Comparison of ENCODE assay signal across 18 mouse cellular contexts in genomic region chr9:90430898-90431297, GRCm38 (mm10).
A peak's percentile ranks its signal among the peaks of the same experiment; 100 is the strongest.
DNase-seq lines count a peak whose midpoint lies in the region; ATAC-seq lines count a peak whose summit lies in the region.
"Had no signal": no experiment of that assay in that cellular context is flagged by ENCODE, and none has a peak within 500 bp of the region (broad histone marks: within the 10 kb centered on the region; RNA-seq: fewer than 3 reads in every experiment).

No protein-coding gene starts in this region.

- DNase-seq in lung, postnatal 36 days = peak; percentile 35
- no peak for DNase-seq in lung, postnatal 4 days
- peak; percentile 13 to 54 for DNase-seq in monocyte, adult 2 months (ENCODE audit: low read depth in 1 of 2, low spot score in 2 of 2)
- DNase-seq in frontal cortex, postnatal 14 days (ENCODE audit: low spot score in 2 of 2) = no peak
- no peak for DNase-seq in heart, postnatal 10 days
- no peak for DNase-seq in cerebellum, postnatal 36 days
- DNase-seq: adrenal gland, postnatal 25 days; cerebellum, adult 11 months; cerebellum, adult 9-11 months; heart, postnatal 14 days; kidney, adult 18-20 months; kidney, postnatal 4 days; lung, postnatal 14 days; right cerebral cortex, postnatal 14 days; spleen, adult 18-20 months; thymus, postnatal 25 days had no signal

- ATAC-seq in common myeloid progenitor, adult 5-6 weeks (replicated peaks; ENCODE audit: low read depth, poor library complexity, severe bottlenecking) = peak; percentile 98
- ATAC-seq: inflammation-experienced regulatory T-cells, adult 6 months had no signal

- intact Hi-C loops in heart, postnatal 10 days (cut with DNase I) = no loop called here

Comparison
In these comparisons a context has a peak if more than half of its experiments do, and no peak if none do; other contexts are left out.
1. DNase-seq: peak in lung, postnatal 36 days (single experiment) and monocyte, adult 2 months (2 of 2); none in lung, postnatal 4 days (0 of 2), frontal cortex, postnatal 14 days (0 of 2), heart, postnatal 10 days (0 of 2) and cerebellum, postnatal 36 days (0 of 2).